Mouse (Mus musculus) right cerebral cortex, postnatal 25 days (tissue): ENCODE measurements around the gene Alk.

Experiments used
- DNase-seq: peaks from one replicate; pipeline ENCODE4 v3.0.0; 2022

Gene Alk

DNA sequence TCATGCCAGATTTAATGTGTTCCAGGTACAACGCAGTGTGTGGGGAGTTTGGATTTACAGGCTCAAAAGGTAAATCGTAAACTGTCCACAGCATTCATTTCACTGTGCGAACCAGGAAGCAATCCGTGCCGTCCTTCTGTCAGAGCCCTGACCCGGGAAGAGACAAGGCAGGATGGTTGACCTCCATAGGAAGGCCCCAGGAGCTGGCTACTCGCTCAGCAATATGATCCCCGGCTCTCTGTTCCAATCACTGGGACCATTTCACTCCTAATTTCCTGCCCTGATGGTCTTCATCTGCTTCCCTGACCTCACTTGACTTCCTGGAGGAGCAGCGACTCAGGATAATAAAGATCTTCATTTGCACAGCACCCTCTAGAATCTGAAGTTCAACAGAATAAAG is 591.7 kb downstream of the Alk start:
- DNase-seq, result no peak

DNA sequence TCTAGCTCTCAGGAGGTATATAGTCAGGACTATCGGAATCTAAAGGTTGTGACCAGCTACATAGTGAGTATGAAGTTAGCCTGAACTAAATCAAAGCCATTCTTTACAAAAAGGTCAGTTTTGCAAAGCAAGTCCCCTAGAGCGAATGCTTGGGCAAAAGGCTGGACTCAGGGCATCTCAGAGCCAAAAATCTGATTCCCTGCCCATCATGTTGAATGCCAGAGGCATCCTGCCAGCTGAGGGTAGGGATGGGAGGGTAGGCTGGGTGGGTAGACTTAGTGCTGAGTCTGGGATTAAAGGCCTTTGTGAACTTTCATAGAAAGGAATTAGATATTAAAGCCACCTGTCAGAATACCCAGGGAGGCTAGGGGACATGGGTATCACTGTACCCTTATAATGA is 594.6 kb downstream of the Alk start:
- DNase-seq, result no peak

DNA sequence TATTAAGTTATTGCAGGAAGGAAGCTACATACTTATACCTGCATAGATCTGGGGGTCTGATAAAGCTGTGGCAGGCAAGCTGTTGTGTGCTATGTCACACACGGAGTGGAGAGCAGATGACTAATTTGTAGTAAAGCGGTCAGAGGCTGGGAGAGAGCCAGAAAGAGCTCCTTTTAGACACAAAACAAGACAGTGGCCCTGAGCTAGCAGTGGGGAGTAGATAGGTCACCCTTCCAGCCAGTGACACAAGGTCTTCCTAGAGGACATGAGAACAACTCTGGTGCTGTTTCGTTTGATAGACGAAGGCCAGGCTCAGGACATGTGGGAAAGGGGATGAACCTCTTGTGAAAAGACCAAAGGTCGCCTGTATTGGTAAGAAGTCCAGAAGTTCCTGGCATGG is 596.0 kb downstream of the Alk start:
- no peak for DNase-seq

GRCm38 (mm10) chr17:72005365-72005764 is 599.1 kb downstream of the Alk start:
- DNase-seq, result no peak

GRCm38 (mm10) chr17:71999527-72000482 is 604.6 kb downstream of the Alk start:
- DNase-seq, result no peak

- DNase-seq, result peak; percentile 54
These were observed 606.7 kb downstream of the Alk start for GRCm38 (mm10) chr17:71997680-71998079.

GRCm38 (mm10) chr17:71995539-71995938 is 608.9 kb downstream of the Alk start:
- no peak for DNase-seq

DNA sequence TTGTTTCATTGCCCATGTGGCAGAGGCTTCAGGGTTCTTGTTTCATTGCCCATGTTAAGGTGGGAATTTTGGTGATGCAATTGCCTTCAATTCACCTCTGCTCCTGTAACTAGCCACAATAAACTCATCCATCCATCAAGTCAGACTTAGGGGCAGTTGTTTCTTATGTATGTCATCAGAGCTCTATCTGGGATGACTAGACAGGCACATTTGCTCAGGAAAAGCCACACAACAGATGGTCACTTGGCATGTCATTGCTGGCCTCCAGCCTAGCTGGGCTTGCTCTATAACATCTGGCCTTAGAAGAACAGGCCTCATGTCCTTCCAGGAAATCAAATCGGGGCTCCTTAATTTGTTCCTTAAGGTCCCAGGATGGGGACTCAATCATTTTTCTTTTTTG is 610.3 kb downstream of the Alk start:
- no peak for DNase-seq

DNA sequence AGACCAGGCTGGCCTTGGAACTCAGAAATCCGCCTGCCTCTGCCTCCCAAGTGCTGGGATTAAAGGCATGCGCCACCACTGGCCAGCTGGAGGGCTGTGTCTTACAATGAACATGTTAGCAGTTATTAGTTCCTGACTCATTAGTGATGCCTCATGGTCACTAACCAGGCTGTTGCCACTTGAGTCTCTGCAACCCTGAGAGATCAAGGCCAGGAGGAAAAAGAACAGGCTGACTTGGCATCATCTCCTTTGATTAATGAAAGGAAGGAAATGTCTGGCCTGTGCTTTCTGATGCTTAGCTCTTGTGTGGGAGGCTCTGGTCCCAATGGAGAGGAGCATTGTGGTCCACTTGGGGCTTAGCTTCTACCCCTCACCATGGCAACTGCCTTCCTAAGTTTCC is 611.4 kb downstream of the Alk start:
- DNase-seq, result no peak

DNA sequence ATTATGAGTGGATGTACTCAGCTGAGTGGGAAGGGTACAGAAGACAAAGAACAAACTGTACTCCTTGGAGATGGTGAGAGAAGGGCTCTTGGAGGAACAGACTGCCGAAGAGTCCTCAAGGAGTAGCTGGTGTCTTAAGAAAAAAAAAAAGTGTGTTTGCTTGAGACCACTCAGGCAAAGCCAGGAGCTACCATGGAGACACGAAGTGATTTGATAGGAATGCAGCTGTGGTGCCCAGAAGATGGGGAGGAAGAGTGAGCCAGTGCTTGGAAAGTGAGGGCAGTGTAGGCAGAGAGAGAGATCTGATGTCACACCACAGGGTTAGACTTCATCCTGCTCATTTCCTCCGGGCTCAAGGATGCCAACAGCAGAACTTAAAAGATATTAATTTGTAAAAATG is 613.2 kb downstream of the Alk start:
- DNase-seq, result no peak

- DNase-seq, result no peak
These were observed 614.2 kb downstream of the Alk start for GRCm38 (mm10) chr17:71990176-71990720.

- no peak for DNase-seq
These were observed 615.5 kb downstream of the Alk start for GRCm38 (mm10) chr17:71988736-71989569.

- DNase-seq, result no peak
These were observed 617.4 kb downstream of the Alk start for GRCm38 (mm10) chr17:71986998-71987397.

DNA sequence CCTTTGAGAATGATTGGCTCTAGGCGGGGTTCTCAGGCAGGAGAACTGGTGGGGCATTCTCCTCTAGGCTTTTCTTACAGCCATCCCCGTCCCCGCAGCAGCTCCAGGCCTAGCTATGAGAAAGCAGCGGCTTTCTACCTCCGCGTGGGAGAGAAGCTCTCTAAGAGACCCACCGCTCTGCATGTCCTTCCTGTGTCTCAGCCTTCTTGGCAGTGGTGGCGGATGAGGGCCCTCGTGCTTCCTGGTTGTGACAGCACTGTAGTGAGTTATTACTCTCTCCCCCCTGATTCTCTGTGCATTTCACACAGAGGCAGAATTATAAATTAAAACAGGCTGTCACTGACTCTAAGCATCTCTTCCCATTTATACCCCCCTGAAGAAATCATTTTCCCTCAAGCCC is 618.0 kb downstream of the Alk start:
- DNase-seq, result no peak

GRCm38 (mm10) chr17:71981177-71981576 is 623.2 kb downstream of the Alk start:
- no peak for DNase-seq

- DNase-seq, result no peak
These were observed 623.8 kb downstream of the Alk start for GRCm38 (mm10) chr17:71980518-71981145.

- no peak for DNase-seq
These were observed 625.3 kb downstream of the Alk start for GRCm38 (mm10) chr17:71979137-71979536.

GRCm38 (mm10) chr17:71976661-71977060 is 627.8 kb downstream of the Alk start:
- no peak for DNase-seq

GRCm38 (mm10) chr17:71973704-71974103 is 630.7 kb downstream of the Alk start:
- no peak for DNase-seq

DNA sequence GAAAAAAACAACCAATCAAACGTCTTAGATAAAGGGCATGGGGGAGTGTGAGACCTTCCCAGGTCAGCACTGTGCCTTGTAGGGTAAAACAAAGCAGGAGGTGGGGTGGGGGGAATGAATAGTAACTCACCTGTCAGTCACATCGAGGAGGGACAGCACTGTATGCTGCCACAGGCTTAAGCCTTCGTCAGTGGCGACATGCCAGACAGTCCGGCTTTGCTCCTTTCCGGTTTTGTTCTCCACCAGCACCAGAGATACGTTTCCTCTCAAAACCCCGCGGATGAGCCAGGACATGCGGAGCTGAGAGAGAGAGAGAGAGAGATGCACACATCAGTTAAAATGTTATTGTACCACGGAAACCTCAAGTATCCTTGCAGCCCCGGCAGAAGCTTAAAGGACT is 637.1 kb downstream of the Alk start:
- no peak for DNase-seq

GRCm38 (mm10) chr17:71965733-71966606 is 638.5 kb downstream of the Alk start:
- DNase-seq, result peak; percentile 53

- DNase-seq, result no peak
These were observed 639.8 kb downstream of the Alk start for GRCm38 (mm10) chr17:71964610-71965009.
